Mouse (Mus musculus): Measurements from ENCODE around the gene Nrd1.

DNA sequence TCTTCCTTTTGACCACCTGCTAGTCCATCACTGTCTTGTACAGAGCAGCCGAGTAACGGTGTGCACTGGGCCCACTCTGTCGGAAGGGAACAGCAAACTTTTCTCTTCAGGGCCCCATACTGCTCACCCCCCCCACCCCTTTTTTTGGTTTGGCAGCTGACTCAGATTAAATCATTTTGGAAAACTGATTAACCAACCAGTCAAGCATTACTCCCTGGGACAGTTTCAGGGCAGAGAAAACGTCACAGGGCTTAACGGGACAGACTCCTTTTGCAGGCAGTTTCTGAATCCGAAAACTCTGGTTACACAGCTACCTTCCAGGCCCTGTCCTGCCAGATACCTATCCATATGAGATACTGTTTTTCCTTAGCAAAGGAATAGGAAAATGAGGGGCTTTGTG lies 64.5 kb downstream of the Nrd1 start:
- TF ChIP-seq CTCF (IDR thresholded peaks at IDR 0.05; ENCODE audit: low read depth): no peak
- no peak for TF ChIP-seq EP300 (IDR thresholded peaks at IDR 0.05; ENCODE audit: low read depth)

Data from heart, postnatal 0 days (tissue).